Mouse (Mus musculus) liver, postnatal 0 days (tissue): ENCODE measurements around the gene Mcam.

Source experiments
- CTCF ChIP-seq: sonication (generic); IDR thresholded peaks from 2 replicates; pipeline ENCODE4 v1.5.1; 2016; ENCODE audit warnings: antibody characterized with exemption, low read depth
- EP300 ChIP-seq: IDR thresholded peaks from 2 replicates; pipeline ENCODE4 v1.6.1; 2016; ENCODE audit warnings: antibody characterized with exemption, low read depth, mild to moderate bottlenecking

- TF ChIP-seq CTCF (peak; percentile 51), EP300 (no peak)
These were observed 26.6 kb upstream of the Mcam start for GRCm38 (mm10) chr9:44107557-44108179.
